Mouse (Mus musculus) brain, embryonic 14.5 days (tissue): ENCODE results near the gene Ubap1. TPM values are rescaled to one million over a fixed set of nuclear protein-coding genes. Genes with fewer than 3 reads are reported as not detected.
A peak's percentile ranks its signal among the peaks of the same experiment; 100 is the strongest.

ENCODE experiments used
- DNase-seq: peaks from one replicate; pipeline ENCODE4 v3.0.0-alpha.2; 2011; ENCODE audit warnings: low read depth
- CTCF ChIP-seq: fragments of 200-500 bp; IDR thresholded peaks from 2 replicates; pipeline ENCODE4 v1.5.1; 2012; ENCODE audit warnings: inconsistent platforms, mild to moderate bottlenecking, moderate library complexity, borderline replicate concordance; ENCODE audit not compliant: insufficient read depth, insufficient read length; ENCODE audit errors: extremely low read depth
- POLR2A ChIP-seq: fragments of 200-500 bp; IDR thresholded peaks from 2 replicates; pipeline ENCODE4 v1.6.1; 2012; ENCODE audit warnings: mild to moderate bottlenecking, inconsistent platforms, borderline replicate concordance; ENCODE audit not compliant: poor library complexity, insufficient read depth, insufficient read length, severe bottlenecking; ENCODE audit errors: extremely low read depth
- polyA plus RNA-seq: library from polyadenylated mRNA; depleted of rRNA; stranded (reverse); fragments of >200 nt; gene quantifications from 2 replicates; pipeline ENCODE4 v1.2.3, GENCODE M21; 2012

Gene Ubap1
- polyA plus RNA-seq, 1 experiment, result 59.5 TPM

GRCm38 (mm10) chr4:41359358-41359757 is 10.6 kb downstream of the Ubap1 start:
- TF ChIP-seq CTCF, result no peak
- TF ChIP-seq POLR2A, result no peak
- no peak for DNase-seq

- DNase-seq, result no peak
- no peak for TF ChIP-seq CTCF
- TF ChIP-seq POLR2A, result no peak
These were observed 12.3 kb downstream of the Ubap1 start for GRCm38 (mm10) chr4:41361059-41361458.

GRCm38 (mm10) chr4:41368198-41368597 is 19.4 kb downstream of the Ubap1 start:
- TF ChIP-seq CTCF, result no peak
- TF ChIP-seq POLR2A, result no peak
- DNase-seq, result no peak

DNA sequence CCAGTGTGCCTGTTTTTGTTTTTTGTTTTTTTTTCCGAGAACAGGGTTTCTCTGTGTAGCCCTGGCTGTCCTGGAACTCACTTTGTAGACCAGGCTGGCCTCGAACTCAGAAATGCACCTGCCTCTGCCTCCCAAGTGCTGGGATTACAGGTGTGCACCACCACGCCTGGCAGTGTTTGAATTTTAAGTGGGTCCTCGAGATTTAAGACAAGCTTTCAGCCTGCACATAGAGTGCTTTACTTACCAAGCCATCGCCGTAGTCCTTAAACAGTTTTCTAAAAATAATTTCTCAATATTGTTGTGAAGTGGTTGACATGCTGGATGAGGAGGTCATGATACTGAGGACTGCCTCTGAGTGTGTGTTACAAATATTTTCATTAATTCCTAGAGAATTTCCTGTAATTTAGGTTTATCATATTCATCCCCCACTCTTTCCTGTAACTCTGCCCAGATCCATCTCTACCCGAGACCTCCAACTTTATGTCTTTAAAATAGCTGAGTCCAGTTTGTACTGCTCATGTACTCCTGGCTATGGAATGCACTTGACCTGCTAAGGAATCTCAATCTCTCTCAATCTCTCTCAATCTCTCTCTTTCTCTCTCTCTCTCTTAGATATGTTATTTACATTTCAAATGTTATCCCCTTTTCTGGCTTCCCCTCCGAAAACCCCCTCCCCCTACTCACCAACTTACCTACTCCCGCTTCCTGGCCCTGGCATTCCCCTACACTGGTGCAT is 21.1 kb downstream of the Ubap1 start:
- TF ChIP-seq CTCF, result no peak
- TF ChIP-seq POLR2A, result no peak
- no peak for DNase-seq

DNA sequence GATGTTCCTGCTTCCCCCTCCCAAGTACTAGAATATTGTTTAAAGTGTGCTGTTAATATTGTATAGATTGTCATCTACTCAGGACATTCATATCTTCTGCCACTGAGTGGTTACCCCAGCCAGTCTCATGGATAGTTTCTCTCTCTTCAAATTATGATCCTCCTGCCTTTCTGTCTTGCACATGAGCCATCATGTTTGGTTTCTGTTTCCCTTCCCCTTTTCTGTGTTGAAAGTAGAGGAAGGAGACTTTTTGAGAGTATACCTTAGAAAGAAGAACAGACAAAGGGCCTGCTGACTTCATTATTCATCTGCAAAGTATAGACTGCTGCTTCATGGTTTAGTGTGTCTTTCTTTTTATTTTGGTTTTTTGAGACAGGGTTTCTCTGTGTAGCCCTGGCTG is 28.8 kb downstream of the Ubap1 start:
- no peak for DNase-seq
- no peak for TF ChIP-seq POLR2A
- TF ChIP-seq CTCF, result no peak

GRCm38 (mm10) chr4:41381213-41381950 is 32.6 kb downstream of the Ubap1 start:
- no peak for DNase-seq
- no peak for TF ChIP-seq POLR2A
- no peak for TF ChIP-seq CTCF

GRCm38 (mm10) chr4:41386412-41386975 is 37.7 kb downstream of the Ubap1 start:
- DNase-seq, result no peak

GRCm38 (mm10) chr4:41387755-41388469 is 39.1 kb downstream of the Ubap1 start:
- no peak for DNase-seq
- no peak for TF ChIP-seq CTCF
- no peak for TF ChIP-seq POLR2A

More at GRCm38 (mm10) chr4:41386412-41386975, 37.7 kb downstream of the Ubap1 start:
- TF ChIP-seq POLR2A, result no peak
- no peak for TF ChIP-seq CTCF

GRCm38 (mm10) chr4:41388616-41389015 is 39.8 kb downstream of the Ubap1 start:
- TF ChIP-seq CTCF, result no peak
- no peak for TF ChIP-seq POLR2A
- no peak for DNase-seq

DNA sequence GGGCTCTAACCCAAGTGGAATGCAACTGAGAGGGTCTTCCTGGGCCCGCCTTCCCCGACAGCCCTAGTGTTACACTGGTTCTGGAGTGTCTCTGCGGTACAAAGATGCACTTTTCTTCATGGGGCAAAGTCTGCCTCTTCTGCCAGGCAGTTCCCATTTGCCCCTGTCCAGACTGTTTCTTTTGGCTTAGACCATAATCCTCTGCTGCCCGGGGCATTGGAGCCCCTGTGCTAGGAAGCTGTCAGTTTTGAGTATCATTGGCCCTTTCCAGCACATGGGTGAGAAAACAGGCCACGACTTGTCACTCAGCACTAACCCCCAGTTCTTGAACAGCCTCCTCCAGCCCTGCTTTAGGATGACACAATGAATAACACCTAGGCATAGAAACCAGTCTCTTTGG is 40.4 kb downstream of the Ubap1 start:
- TF ChIP-seq POLR2A (no peak), CTCF (no peak)
- DNase-seq, result no peak

- TF ChIP-seq CTCF (peak; percentile 91), POLR2A (no peak)
- DNase-seq, result peak; percentile 89
These were observed 41.3 kb downstream of the Ubap1 start for GRCm38 (mm10) chr4:41390122-41390521.
